ENCODE assay signal across 8 mouse cellular contexts in genomic region chr1:154788069-154788468, GRCm38 (mm10).
DNase-seq lines count a peak whose midpoint lies in the region; ATAC-seq lines count a peak whose summit lies in the region.

No protein-coding gene starts in this region.

- H3K9me3 ChIP-seq in liver, embryonic 13.5 days (replicated peaks), result no peaks in the 10 kb centered on the region
- H3K9me3 ChIP-seq in neural tube, embryonic 13.5 days, result no peaks in the 10 kb centered on the region

- 12% methylated on average over 5 of the region's 5 CpGs for WGBS in liver, embryonic 13.5 days (ENCODE audit: insufficient replicate concordance)
- WGBS in neural tube, embryonic 13.5 days, result 7% methylated on average over 5 of the region's 5 CpGs

- DNase-seq in urinary bladder, postnatal 25 days (ENCODE audit: low spot score), result peak; percentile 70
- DNase-seq in urinary bladder, postnatal 10 days (ENCODE audit: low spot score), result no peak
- peak; percentile 91 to 93 for DNase-seq in cerebellum, postnatal 25 days
- DNase-seq in gastrocnemius, postnatal 14 days, result peak; percentile 64
- peak; percentile 79 for DNase-seq in kidney, postnatal 14 days
- DNase-seq in liver, embryonic 13.5 days, result peak; percentile 22
- DNase-seq in testis, postnatal 10 days (ENCODE audit: low spot score), result peak; percentile 90

- H3K36me3 ChIP-seq in liver, embryonic 13.5 days, result no peaks in the 10 kb centered on the region
- no peaks in the 10 kb centered on the region for H3K36me3 ChIP-seq in neural tube, embryonic 13.5 days

- no peak for ATAC-seq in liver, embryonic 13.5 days (ENCODE audit: low read depth)
- peak; percentile 49; the same call in 1 of the 2 replicates for ATAC-seq in neural tube, embryonic 13.5 days (ENCODE audit: low read depth)

- no peak overlapping the region for H3K4me3 ChIP-seq in liver, embryonic 13.5 days (replicated peaks)
- no peak overlapping the region for H3K4me3 ChIP-seq in neural tube, embryonic 13.5 days

- H3K4me1 ChIP-seq in liver, embryonic 13.5 days (replicated peaks), result no peaks in the 10 kb centered on the region
- peaks cover 28% of the 10 kb centered on the region; the same call in 1 of the 2 replicates for H3K4me1 ChIP-seq in neural tube, embryonic 13.5 days (replicated peaks)

- intact Hi-C loops in gastrocnemius, postnatal 14 days (cut with DNase I; ENCODE audit: low total_unique reads), result no loop called here

- H3K4me2 ChIP-seq in liver, embryonic 13.5 days, result no peak overlapping the region
- H3K4me2 ChIP-seq in neural tube, embryonic 13.5 days, result no peak overlapping the region

- H3K27me3 ChIP-seq in liver, embryonic 13.5 days, result no peaks in the 10 kb centered on the region
- H3K27me3 ChIP-seq in neural tube, embryonic 13.5 days, result peaks cover 16% of the 10 kb centered on the region

- H3K27ac ChIP-seq in liver, embryonic 13.5 days, result no peak overlapping the region
- no peak overlapping the region for H3K27ac ChIP-seq in neural tube, embryonic 13.5 days (replicated peaks)

- H3K9ac ChIP-seq in liver, embryonic 13.5 days, result no peak overlapping the region
- no peak overlapping the region for H3K9ac ChIP-seq in neural tube, embryonic 13.5 days
